Mouse (Mus musculus) naive thymus-derived CD4-positive, alpha-beta T cell, adult 2 months (primary cell): ENCODE data around the gene Duoxa2.
"Not testable (repeated sequence)": the region's sequence is repeated elsewhere in the genome, so short reads cannot be mapped to it uniquely, and the experiment has no call there.

Experiments used
- DNase-seq: peaks from one replicate; pipeline ENCODE4 v3.0.0-alpha.2; 2011; ENCODE audit warnings: low read depth

The Duoxa2 gene

DNA sequence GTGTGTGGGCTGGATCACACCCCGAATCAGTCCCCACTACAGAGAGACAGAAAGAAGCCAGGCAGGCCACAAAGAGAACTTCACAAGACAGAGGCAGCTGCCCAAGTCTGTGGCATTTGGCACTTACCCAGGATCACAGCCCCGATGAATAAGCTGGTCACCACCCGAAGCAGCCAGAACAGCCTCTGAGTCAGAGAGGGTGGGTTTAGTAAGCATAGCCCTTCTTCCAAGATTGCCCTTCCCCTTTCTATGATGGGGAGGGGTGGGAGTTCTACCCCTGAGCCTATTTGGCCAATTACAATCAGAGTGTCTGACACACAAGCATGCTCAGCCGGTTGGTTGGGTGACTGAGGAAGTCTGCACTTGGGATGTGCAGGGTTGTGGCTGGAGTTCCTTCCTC lies 7.5 kb downstream of the Duoxa2 start:
- DNase-seq = peak; percentile 14

DNA sequence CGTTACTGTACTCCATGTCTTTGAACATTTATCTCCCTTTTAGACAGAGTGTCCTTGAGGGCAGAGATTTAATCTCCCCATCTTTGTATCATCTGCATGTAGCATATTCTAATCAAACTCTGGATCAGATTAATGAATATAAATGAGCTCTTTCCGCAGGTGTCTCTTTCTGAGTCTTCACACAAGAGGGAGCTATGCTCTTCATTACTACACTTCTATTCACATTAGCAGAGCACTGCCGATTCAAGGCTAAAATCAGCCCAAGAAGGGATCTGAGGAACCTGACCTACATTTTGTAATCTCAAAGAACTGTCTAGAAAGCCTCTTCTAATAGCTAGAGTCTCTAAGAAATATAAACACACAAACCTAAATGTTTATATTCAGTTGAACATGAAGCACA lies 10.9 kb downstream of the Duoxa2 start:
- DNase-seq = no peak

DNA sequence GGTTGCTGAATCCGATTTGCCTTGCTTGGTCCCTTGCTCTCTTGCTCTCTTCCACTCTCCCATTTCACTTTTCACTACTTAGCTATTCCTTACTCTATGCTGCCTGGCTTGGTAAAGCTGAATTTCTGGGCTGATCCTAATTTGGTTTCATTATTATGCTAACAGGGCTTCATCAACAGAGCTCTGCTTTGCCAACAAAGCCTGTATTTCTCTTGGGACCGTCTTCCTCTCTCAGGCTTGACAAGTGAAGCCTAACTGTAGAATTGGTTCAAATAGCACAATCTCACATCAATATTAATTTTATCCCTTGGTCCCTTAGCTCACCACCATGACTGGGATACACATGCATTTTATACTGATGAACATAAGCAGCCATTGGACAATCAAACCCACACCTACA lies 12.9 kb downstream of the Duoxa2 start:
- no peak for DNase-seq

- peak; percentile 80 for DNase-seq
These were observed 14.2 kb downstream of the Duoxa2 start for GRCm38 (mm10) chr2:122312722-122313417.

DNA sequence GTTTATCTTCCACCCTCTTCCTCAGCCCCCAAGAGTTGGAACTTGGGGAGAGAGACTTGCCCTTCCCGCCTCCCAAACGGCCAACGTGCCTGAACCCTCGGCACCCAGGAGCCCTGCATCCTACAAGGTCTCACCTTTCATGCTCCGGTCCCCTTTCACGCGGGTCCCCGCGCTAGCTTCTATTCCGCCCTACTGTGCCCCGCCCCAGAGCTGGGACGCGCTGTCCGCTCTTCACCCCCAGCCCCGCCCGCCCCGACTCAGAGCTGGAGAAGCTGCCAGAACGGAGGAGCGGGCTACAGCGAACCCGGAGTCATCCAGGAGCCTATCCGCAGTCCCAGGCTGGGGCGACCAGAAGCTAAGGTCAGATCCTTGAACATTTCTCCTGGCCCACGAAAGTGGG lies 14.8 kb downstream of the Duoxa2 start, which contains the start of gene Duoxa1:
TSS of gene Duoxa1 (minus strand) at position 195 of the 400 bp plus-strand sequence.
- no peak for DNase-seq

GRCm38 (mm10) chr2:122315372-122315771 lies 16.7 kb downstream of the Duoxa2 start, which contains the start of gene Duox1:
Gene Duox1, plus strand, starts transcription at chr2:122315672.
- DNase-seq = no peak

GRCm38 (mm10) chr2:122317384-122317783 lies 18.7 kb downstream of the Duoxa2 start:
- DNase-seq = no peak

- no peak for DNase-seq
These were observed 25.3 kb downstream of the Duoxa2 start for GRCm38 (mm10) chr2:122323960-122324359.

DNA sequence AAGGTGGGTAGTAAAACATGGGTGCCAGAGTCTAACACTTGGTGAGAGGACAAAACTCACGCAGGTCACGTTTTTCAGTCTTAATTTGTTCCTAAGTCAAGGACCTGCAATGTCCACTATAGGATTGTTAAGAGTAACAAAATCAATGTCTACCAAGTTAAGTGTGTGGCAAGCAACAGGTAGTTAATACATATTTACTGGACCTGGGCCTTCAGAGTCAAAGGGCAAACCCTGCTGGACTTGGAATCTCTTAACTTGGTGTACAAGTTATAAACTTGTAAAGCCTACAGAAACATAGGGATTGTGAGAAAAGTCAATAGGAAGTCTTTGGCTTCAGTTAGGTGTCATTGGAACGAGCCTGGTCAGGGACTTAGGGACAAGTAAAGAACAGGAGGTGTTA lies 25.9 kb downstream of the Duoxa2 start:
- DNase-seq = no peak

GRCm38 (mm10) chr2:122325361-122325760 lies 26.7 kb downstream of the Duoxa2 start:
- DNase-seq = no peak

GRCm38 (mm10) chr2:122327986-122328385 lies 29.3 kb downstream of the Duoxa2 start:
- DNase-seq = no peak

DNA sequence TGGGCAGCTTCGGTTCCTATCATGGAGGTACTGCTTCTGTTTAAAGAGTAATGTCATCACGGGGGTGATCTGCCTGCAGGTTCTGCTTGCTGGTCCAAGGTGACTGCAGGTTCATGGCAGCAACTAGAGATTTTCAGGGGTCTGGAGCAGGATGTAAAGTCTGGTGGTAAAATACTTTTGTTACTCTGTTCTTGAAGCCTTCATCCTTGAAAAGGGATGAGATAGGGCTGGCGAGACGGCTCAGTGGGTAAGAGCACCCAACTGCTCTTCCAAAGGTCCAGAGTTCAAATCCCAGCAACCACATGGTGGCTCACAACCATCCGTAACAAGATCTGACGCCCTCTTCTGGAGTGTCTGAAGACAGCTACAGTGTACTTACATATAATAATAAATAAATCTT lies 31.6 kb downstream of the Duoxa2 start:
- DNase-seq = not testable (repeated sequence)

DNA sequence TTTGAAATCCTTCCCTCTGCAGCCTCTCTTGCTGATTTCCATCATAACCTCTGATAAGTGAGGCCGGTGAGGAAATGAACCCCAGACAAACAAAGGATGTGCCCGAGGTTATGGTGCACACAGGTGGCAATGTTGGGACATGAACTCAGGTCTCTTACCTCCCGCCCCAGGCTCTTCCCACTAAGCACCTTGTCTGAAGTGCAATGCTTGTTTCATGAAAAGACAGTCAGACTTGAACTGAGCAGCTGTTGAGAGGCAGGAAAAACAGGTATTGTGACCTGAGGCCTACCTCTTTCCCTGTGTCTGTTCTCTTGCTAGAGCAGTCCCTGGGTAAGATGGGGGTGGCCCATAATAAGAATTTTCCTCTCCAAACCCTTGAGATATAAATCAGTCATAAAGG lies 33.5 kb downstream of the Duoxa2 start:
- DNase-seq = no peak

- DNase-seq = no peak
These were observed 35.5 kb downstream of the Duoxa2 start for GRCm38 (mm10) chr2:122334170-122334569.

DNA sequence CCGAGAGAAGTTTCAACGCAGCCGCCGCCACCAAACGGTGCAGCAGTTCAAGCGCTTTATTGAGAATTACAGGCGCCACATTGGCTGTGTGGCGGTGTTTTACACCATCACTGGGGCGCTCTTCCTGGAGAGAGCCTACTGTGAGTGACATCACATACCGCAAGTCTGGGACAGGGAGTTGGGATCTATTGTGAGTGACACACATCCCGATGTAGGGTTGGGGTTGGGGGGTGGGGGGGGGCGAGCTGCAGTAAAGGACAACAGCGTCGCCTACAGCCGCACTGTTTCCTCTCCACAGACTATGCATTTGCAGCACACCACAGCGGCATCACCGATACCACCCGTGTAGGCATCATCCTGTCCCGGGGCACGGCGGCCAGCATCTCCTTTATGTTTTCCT lies 38.6 kb downstream of the Duoxa2 start:
- no peak for DNase-seq

DNA sequence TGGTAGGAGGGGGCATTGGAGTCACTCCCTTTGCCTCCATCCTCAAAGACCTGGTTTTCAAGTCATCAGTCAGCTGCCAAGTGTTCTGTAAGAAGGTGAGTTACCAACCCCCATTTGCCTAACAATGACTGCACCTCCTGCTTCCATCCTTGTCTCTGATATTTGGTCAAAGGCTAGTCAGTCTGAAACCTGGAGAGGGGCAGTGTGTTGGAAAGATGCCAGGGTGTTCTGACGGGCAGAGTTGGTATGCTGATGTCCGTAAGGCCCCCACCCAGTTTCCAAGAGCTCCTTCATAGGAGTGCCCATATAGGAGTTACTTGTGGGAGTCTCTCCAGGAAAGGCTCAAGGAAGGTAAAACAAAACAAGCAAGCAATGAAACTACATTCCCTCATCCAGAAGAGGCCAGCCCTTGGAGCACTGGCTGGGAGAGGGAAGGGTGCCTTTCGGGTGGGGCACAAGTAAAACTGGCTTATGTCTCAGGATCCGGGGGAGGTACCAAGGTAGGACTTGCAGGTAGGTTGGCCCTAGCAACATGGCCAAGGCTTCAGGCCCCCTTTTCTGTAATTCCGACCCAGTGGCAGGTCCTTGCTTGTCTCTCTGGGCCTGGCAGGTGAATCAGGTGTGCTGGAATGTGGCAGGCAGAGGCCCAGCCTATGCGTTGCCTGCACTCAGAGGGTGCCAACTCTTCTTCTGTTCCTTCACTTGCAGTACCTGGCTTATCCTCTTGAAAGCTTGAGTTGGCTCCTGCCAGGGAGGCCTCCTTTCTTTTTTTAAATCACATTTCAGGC lies 46.6 kb downstream of the Duoxa2 start:
- no peak for DNase-seq

DNA sequence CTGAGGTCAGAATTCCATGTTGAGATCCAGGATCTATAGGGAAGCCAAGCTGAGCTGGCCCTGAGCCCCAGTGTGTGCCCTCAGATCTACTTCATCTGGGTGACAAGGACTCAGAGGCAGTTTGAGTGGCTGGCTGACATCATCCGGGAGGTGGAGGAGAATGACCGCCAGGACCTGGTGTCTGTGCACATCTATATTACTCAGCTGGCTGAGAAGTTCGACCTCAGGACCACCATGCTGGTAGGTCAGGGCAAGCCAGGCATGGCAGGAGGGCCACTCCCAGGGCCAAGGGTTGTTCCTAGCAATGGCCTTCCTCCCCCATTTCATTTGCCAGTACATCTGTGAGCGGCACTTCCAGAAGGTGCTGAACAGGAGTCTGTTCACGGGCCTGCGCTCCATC lies 47.5 kb downstream of the Duoxa2 start:
- DNase-seq = not testable (repeated sequence)

DNA sequence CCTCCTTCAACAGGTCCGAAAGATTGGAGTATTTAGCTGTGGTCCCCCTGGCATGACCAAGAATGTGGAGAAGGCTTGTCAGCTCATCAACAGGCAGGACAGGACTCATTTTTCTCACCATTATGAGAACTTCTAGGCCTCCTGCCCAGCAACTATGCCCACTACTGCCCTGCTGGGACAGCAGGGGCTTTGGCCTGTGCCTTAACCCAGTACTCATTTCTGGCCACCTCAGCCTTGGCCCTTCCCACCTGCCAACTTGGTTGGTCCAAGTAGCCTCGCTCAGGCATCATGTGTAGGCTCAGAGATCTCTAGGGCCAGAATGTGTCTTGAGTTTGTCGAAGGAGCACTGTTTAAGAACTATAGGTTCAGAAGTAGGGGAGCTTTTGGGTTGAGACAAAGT lies 48.6 kb downstream of the Duoxa2 start:
- DNase-seq = no peak

DNA sequence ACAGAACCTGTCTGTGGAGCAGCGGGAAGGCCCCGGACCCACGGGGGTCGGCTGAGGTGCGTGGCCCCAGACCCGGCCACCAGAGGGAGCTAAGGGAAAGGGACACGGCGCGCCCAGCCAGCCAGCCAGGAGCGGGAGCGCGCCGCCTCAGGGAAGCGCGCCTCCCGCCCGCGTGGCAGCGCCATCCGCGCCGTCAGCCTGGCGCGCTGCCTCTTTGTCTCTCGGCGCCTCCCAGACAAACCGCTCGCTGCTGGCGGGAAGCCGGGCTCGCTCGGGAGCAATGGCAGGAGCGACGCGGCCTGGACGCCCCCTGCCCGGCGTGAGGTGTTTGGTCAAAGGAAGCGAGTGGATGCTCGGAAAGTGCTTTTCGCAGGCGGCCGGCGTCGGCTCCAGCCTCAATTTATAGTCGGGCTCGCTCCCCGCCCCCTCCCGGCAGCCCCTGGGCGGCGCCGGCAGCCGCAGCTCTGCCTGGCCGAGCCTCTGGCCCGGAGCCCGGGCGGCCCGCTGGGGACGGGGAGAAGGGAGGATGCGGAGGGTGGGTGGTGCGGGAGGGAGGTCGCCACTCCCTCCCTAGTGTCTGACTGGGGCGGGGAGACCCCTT lies 49.9 kb downstream of the Duoxa2 start:
- DNase-seq = peak; percentile 87

- peak; percentile 38 for DNase-seq
These were observed 50.6 kb downstream of the Duoxa2 start for GRCm38 (mm10) chr2:122349136-122349785.

DNA sequence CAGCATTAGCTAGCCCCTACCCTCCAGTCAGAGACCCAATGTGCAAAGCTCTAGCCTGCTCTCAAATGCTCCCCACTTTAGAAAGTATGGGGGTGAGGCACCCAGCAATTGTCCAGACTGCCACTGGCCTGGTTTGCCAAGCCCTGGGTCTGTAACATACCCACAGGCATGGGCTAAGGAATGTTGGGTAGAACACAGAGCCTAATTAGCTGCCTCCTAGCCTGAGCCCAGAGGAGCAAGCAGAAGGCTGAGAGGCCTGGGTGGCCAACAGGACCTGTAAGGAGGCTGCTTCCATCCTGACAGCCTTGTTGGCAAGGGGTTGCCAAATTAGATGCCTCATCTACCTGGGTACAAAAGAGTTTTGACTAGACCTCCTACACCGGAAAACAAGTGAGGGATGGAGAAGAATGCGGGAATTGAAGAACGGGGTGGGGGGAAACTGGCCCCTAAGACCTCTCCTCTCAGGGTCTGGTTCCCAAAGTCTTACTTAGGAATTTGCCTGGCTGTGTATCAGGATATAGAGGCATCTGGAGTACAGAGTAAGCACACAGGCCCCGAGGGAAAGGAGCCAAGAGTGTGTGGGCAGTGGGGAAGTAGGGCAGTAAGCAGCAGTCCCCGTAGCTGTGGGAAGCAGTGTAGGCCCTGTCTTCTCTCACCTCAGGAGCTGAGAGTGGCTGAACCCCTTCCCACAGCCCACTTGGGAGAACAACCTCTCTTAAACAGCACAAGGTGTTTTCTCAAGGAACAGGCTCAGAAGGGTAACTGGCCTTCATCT lies 52.6 kb downstream of the Duoxa2 start:
- DNase-seq = no peak

DNA sequence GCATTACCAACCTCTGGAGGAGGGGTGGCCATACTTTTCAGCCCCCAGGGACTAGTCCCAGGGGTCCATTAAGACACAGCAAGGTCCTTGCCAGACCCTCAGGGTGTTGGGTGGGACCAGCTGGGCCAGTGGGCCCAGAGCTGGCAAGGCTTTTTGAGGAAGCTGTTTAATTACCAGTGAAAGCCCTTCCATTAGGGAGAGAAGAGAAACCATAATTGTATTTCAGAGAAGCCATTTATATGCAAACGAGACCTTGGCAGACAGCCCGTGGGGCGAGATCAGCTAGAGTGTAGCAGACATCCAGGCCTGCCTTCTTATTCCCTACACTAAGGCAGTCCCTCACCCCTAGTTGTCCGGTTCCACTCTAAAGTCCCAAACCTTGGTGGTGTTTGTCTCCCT lies 53.2 kb downstream of the Duoxa2 start:
- DNase-seq = no peak
